Mouse (Mus musculus) small intestine, adult 2 months (tissue): ENCODE measurements around the gene Suclg2. TPM values are rescaled to one million over a fixed set of nuclear protein-coding genes. Genes with fewer than 3 reads are reported as not detected.

Experiments used
- H3K27ac ChIP-seq: fragments of 200-500 bp; 2 replicates; pipeline ENCODE4 v1.5.1; 2012; ENCODE audit warnings: low read depth, low read length, control low read depth, inconsistent platforms; ENCODE audit not compliant: insufficient read depth
- H3K27me3 ChIP-seq: fragments of 200-500 bp; 2 replicates; pipeline ENCODE4 v1.6.1; 2012; ENCODE audit warnings: mild to moderate bottlenecking, moderate library complexity, low read length, inconsistent platforms; ENCODE audit not compliant: control insufficient read depth, insufficient read depth
- H3K36me3 ChIP-seq: fragments of 200-500 bp; 2 replicates; pipeline ENCODE4 v1.6.1; 2012; ENCODE audit warnings: mild to moderate bottlenecking, low read length, control low read depth, inconsistent platforms; ENCODE audit not compliant: control insufficient read depth, insufficient read depth
- H3K4me1 ChIP-seq: fragments of 200-500 bp; 2 replicates; pipeline ENCODE4 v1.6.1; 2012; ENCODE audit warnings: low read length, inconsistent platforms, mixed read lengths; ENCODE audit not compliant: control insufficient read depth, insufficient read depth, insufficient read length
- H3K4me3 ChIP-seq: fragments of 200-500 bp; 2 replicates; pipeline ENCODE4 v1.5.1; 2012; ENCODE audit warnings: low read depth, mild to moderate bottlenecking, control low read depth, inconsistent platforms, low read length, moderate library complexity
- CTCF ChIP-seq: fragments of 200-500 bp; IDR thresholded peaks from 2 replicates; pipeline ENCODE4 v1.5.1; 2012; ENCODE audit warnings: low read depth, mild to moderate bottlenecking, control low read depth, inconsistent platforms, low read length, moderate library complexity, mixed read lengths; ENCODE audit not compliant: insufficient replicate concordance, insufficient read length; ENCODE audit errors: extremely low read depth
- POLR2A ChIP-seq: fragments of 200-500 bp; IDR thresholded peaks from 2 replicates; pipeline ENCODE4 v1.6.1; 2012; ENCODE audit warnings: low read depth, mild to moderate bottlenecking, control low read depth, inconsistent platforms, low read length, moderate library complexity
- WGBS: fragments of 180-500 bp; shearing (Covaris S2); methylation state at CpG from one replicate; pipeline ENCODE4 v1.1.7; 2018; 5-methylcytosine and 5-hydroxymethylcytosine counted together
- polyA plus RNA-seq: library from polyadenylated mRNA; depleted of rRNA; stranded (reverse); fragments of >200 nt; gene quantifications from 2 replicates; pipeline ENCODE4 v1.2.3, GENCODE M21; 2012

The Suclg2 gene
- polyA plus RNA-seq, 1 experiment: 13.1 TPM

GRCm38 (mm10) chr6:95712081-95712480 is 6.5 kb downstream of the Suclg2 start:
- no peak overlapping the region for H3K27ac ChIP-seq
- WGBS: 73% methylated on average over 4 of the region's 4 CpGs
- H3K27me3 ChIP-seq: no peaks in the 10 kb centered on the region
- TF ChIP-seq POLR2A (no peak), CTCF (no peak)
- H3K4me3 ChIP-seq: no peak overlapping the region
- no peaks in the 10 kb centered on the region for H3K36me3 ChIP-seq
- H3K4me1 ChIP-seq: peaks cover 34% of the 10 kb centered on the region

GRCm38 (mm10) chr6:95711671-95712070 is 6.9 kb downstream of the Suclg2 start:
- Histone ChIP-seq H3K4me1 (peaks cover 30% of the 10 kb centered on the region), H3K36me3 (no peaks in the 10 kb centered on the region), H3K27me3 (no peaks in the 10 kb centered on the region), H3K27ac (no peak overlapping the region), H3K4me3 (no peak overlapping the region)
- TF ChIP-seq CTCF: no peak
- TF ChIP-seq POLR2A: no peak
- 70% methylated on average over 3 of the region's 3 CpGs for WGBS

GRCm38 (mm10) chr6:95710886-95711285 is 7.7 kb downstream of the Suclg2 start:
- Histone ChIP-seq H3K27ac (no peak overlapping the region), H3K36me3 (no peaks in the 10 kb centered on the region), H3K27me3 (no peaks in the 10 kb centered on the region), H3K4me3 (no peak overlapping the region), H3K4me1 (peaks cover 27% of the 10 kb centered on the region)
- no peak for TF ChIP-seq POLR2A
- TF ChIP-seq CTCF: no peak
- 86% methylated on average over 6 of the region's 6 CpGs for WGBS

GRCm38 (mm10) chr6:95709531-95709930 is 9.1 kb downstream of the Suclg2 start:
- Histone ChIP-seq H3K36me3 (no peaks in the 10 kb centered on the region), H3K4me1 (peaks cover 27% of the 10 kb centered on the region), H3K4me3 (no peak overlapping the region), H3K27me3 (no peaks in the 10 kb centered on the region), H3K27ac (no peak overlapping the region)
- no peak for TF ChIP-seq POLR2A
- TF ChIP-seq CTCF: no peak
- WGBS: 33% methylated on average over 4 of the region's 4 CpGs

- peak overlapping the region; percentile 7; the same call in 1 of the 2 replicates for H3K27ac ChIP-seq
- no peaks in the 10 kb centered on the region for H3K36me3 ChIP-seq
- 28% methylated on average over 5 of the region's 5 CpGs for WGBS
- no peak overlapping the region for H3K4me3 ChIP-seq
- TF ChIP-seq POLR2A: no peak
- no peak for TF ChIP-seq CTCF
- H3K4me1 ChIP-seq: peaks cover 25% of the 10 kb centered on the region
- no peaks in the 10 kb centered on the region for H3K27me3 ChIP-seq
These were observed 9.5 kb downstream of the Suclg2 start for GRCm38 (mm10) chr6:95709106-95709505.

GRCm38 (mm10) chr6:95704626-95705025 is 14.0 kb downstream of the Suclg2 start:
- H3K27me3 ChIP-seq: no peaks in the 10 kb centered on the region
- H3K4me3 ChIP-seq: no peak overlapping the region
- TF ChIP-seq CTCF (no peak), POLR2A (no peak)
- no peaks in the 10 kb centered on the region for H3K36me3 ChIP-seq
- peaks cover 10% of the 10 kb centered on the region for H3K4me1 ChIP-seq
- 71% methylated on average over 4 of the region's 4 CpGs for WGBS
- H3K27ac ChIP-seq: no peak overlapping the region

- Histone ChIP-seq H3K4me1 (peaks cover 7% of the 10 kb centered on the region; the same call in 1 of the 2 replicates), H3K27me3 (no peaks in the 10 kb centered on the region), H3K4me3 (no peak overlapping the region), H3K36me3 (no peaks in the 10 kb centered on the region), H3K27ac (no peak overlapping the region)
- no peak for TF ChIP-seq POLR2A
- no peak for TF ChIP-seq CTCF
- 60% methylated on average over 9 of the region's 9 CpGs for WGBS
These were observed 16.4 kb downstream of the Suclg2 start for GRCm38 (mm10) chr6:95702200-95702599.

GRCm38 (mm10) chr6:95701786-95702185 is 16.8 kb downstream of the Suclg2 start:
- no peaks in the 10 kb centered on the region for H3K27me3 ChIP-seq
- no peaks in the 10 kb centered on the region for H3K36me3 ChIP-seq
- peaks cover 7% of the 10 kb centered on the region; the same call in 1 of the 2 replicates for H3K4me1 ChIP-seq
- 36% methylated on average over 7 of the region's 7 CpGs for WGBS
- no peak overlapping the region for H3K4me3 ChIP-seq
- H3K27ac ChIP-seq: peak overlapping the region; percentile 21; the same call in 1 of the 2 replicates
- TF ChIP-seq POLR2A (no peak), CTCF (no peak)
